Mouse (Mus musculus) small intestine, adult 2 months (tissue): ENCODE measurements at regions not wholly inside any gene's neighbourhood (a gene's known extent, or its start where the extent isn't known, plus 50 kb on each side); places are given as distances from the start of the nearest gene placed in this dataset.

Source experiments
- CTCF ChIP-seq: fragments of 200-500 bp; IDR thresholded peaks from 2 replicates; pipeline ENCODE4 v1.5.1; 2012; ENCODE audit warnings: low read depth, mild to moderate bottlenecking, control low read depth, inconsistent platforms, low read length, moderate library complexity, mixed read lengths; ENCODE audit not compliant: insufficient replicate concordance, insufficient read length; ENCODE audit errors: extremely low read depth
- POLR2A ChIP-seq: fragments of 200-500 bp; IDR thresholded peaks from 2 replicates; pipeline ENCODE4 v1.6.1; 2012; ENCODE audit warnings: low read depth, mild to moderate bottlenecking, control low read depth, inconsistent platforms, low read length, moderate library complexity

GRCm38 (mm10) chr13:85458611-85459010, 169.7 kb upstream of the Rasa1 start:
- TF ChIP-seq POLR2A (no peak), CTCF (no peak)
